Mouse (Mus musculus) spleen, postnatal 10 days (tissue): Measurements from ENCODE around the gene Lsp1.
A peak's percentile ranks its signal among the peaks of the same experiment; 100 is the strongest.

Source experiments
- DNase-seq, 2 experiments: peaks; one replicate each; pipeline ENCODE4 v3.0.0; 2021 to 2022; ENCODE audit warnings: low spot score in 2 of 2

Lsp1 gene

DNA sequence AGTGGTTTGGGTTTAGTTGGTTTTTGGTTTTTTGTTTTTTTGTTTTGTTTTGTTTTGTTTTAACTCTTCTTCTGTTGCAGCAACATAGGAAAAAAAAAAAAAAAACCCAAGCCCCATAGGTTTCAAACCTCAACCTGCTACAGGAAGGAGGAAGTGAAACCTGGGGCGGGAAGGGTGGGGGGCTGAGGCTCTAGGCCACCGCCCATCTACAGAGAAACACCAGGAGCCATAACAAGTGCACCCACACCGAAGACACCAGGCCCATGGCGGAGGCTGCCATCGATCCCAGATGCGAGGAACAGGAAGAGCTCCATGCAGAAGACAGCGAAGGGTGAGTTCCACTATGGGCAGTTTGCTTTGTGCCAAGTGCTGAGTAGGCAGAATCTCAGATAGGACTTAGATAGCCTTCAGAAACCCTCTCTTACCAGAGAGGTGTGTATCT is at the start of gene Lsp1:
Gene Lsp1 (plus strand): TSS at position 174 of the 442 bp plus-strand sequence.
- peak in 1 of 2 experiments; percentile 52 for DNase-seq

DNA sequence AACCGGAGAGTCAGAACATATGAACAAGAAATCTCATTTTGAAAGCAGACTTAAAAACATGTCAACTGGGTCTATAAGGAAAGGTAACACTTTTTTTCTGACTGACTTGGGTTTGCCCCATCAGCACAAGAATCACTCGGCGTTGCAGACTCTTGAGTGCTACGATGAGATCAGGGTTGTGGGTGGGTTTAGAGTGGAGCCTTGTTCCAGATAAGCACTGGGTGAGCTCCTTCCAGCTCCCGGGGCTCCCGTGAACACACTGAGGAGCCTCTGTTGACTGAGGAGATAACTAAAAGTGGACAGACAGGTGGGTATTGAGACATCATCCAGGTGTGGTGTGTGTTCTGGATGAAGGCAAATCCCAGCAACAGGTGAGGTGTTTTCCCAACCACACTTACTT is 47.3 kb upstream of the Lsp1 start:
- DNase-seq = no peak

DNA sequence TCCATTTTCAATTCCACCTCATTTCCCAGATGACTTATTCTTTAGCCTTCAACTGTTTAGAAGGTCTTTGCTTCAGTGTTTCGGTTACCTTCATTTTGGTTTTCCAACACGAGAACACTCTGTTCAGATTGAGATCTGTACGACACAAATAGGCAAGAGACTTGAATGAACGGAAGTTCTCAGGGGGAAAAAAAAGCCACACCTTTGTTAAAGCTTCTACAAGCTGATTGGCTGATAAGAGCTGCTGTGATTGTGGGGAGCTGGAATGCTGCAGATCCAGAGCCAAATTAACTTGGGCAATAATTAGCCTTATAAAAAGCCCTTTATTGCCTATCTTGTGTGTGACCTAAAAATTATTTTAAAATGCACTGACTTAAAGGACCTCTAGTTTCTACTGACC is 45.3 kb upstream of the Lsp1 start:
- DNase-seq = no peak

DNA sequence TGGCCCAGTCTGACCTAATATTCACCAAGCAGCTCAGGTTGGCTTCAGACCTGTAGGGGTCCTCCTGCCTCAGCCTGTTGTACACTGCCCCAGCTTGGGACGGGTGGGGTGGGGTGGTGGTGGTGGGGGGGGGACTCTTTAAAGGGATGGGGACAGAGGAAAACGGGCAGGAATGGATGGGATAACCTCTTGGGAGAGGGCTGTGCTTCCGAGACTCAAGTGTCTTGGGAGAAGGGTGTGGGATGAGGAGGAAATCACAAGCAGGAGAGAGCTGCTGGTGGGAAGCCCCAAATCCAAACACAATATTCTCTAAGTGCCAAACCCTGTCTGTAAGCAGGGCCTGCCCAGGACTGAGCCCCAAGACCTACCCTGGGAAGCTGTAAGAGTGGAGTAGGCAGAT is 44.4 kb upstream of the Lsp1 start:
- no peak for DNase-seq

DNA sequence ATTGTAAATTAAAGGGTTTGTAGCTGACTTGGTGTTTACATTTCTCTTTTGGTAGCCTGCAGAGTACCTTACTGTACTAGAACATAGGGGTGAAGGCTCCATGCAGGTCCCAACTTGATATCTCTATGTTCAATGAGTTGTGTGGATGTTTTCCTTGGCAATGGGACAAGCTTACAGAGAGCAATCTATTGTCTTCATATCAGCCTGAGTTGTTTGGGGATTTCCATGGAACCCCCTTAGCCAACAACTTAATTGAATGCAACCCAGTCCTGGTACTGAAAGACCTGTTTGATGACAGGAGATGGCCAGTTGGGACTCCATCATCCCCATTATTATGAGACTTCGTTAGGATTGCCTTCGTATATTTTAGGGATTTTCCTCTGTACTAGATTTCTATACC is 42.6 kb upstream of the Lsp1 start:
- DNase-seq = no peak

DNA sequence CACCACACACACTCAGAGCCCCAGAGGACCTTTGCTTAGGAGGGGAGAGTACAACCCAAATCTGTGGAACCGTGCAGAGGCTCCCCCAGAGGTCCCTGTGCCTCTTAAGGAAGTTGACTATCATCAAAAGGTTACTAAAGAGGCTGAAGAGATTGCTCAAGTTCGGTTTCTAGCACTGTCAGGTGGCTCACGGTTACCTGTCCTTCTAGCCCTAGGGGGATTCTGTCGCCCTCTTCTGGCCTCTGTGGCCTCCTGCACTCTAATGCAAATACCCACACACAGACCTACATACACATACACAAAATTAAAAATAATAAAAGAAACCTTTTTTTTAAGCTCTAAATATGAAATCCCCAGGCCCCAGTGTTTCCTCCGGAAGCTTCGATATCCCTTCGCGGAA is 41.9 kb upstream of the Lsp1 start:
- no peak for DNase-seq

DNA sequence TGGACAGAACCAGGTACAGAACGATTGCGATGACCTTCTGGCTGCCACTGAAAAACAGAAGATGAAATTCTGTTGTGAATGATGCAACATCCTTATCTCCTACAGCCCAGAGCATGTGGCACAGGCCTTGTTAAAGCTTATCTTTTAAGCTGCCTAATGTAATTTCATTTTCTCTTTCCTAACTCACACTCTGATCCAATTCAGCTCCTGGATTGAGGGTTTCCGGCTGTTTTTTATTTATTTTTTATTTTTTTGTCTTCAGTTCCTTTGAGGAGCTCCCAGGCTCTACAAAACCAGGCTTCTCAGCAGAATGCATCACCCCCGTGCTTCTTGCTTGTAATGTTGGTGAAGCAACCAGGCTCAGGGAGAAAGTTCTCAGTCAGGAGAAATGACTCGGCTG is 40.7 kb upstream of the Lsp1 start:
- DNase-seq = no peak

DNA sequence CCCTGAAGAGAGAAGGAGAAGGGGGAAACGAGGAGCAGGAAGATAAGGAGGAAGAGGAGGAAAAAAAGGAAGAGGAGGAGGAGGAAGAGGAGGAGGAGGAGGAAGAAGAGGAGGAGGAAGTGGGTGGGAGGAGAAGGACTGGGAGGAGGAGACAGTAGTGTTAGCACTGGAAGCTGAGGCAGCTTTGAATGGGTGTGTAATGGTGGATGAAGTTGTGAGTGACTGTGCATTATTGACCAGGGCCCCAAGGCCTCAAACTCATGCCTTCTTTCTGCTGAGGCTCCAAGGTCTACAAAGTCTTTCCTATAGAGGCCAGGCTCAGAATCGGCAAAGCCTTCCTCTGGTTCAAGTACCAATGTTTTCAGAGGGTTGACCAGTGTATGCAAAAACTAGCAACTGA is 38.8 kb upstream of the Lsp1 start:
- DNase-seq = no peak

DNA sequence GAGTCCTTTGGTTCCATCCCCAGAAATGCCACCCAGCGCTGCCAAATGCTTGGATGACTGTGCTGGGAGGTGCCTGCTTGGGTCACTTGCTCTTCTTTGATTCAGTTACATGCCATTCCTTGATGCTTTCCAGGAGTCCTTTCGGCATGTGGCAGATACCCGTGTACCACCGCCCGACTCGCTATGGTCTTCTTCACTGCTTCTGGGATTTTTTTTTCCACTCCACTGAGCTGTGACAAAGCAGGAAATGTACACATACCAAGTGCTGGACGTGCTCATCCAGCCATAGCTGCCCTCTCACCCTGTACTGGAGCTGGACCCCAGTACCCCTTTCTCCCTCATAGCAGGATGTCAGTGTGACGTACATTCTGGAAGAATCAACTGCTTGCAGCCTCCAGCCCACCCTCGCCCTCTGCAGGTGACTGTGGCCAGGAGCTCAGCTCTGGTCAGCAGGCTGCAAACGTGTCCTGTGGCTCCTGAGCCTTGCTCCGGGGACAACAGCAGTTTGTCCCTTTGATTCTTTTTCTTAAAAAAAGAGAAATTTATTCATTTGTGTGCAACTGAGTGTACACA is 34.9 kb upstream of the Lsp1 start:
- DNase-seq = no peak

DNA sequence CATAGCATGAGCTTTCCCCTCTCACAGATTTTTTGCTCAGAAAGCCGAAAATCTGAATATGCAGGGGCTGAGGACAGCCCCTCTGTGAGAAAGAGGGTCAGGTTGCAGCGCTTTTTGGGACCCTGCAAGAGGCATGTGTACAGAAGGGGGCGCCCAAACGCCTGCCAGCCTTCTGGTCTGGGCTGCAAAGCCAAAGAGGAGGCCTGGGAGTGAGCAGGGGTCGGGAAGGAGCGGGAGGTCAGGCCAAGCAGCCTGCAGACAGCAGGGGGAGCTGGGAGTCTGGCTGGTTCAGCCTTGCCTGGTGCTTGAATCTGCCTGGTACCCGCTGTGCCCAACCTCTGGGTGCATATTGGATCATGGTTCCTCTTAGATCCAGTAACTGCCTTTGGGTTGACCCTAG is 32.4 kb upstream of the Lsp1 start:
- DNase-seq = peak in 1 of 2 experiments; percentile 56

DNA sequence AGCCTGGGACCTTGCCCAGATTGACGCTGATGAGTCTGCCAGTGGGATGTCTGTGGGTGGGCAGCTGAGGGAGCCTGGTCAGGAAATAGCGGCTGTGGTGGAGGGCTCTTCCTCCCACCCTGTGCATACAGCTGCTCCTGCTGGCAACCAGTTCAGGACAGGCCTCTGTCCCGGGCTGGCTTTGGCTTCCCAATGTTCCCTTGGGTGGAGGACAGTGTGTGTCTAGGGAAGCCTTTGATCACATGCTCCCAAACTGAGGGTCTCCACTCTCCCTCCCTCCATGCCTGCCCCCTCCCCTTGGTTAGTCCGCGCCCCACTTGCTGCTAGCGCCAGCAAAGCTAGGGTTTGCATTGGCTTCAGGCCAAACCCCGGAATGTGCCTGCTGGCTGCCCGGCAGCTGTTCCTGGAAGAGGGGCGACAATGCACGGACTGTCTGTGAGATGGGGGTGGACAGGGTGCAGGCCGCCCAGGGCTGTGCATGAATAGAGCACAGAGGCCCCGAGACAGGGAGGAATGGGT is 30.4 kb upstream of the Lsp1 start:
- no peak for DNase-seq

DNA sequence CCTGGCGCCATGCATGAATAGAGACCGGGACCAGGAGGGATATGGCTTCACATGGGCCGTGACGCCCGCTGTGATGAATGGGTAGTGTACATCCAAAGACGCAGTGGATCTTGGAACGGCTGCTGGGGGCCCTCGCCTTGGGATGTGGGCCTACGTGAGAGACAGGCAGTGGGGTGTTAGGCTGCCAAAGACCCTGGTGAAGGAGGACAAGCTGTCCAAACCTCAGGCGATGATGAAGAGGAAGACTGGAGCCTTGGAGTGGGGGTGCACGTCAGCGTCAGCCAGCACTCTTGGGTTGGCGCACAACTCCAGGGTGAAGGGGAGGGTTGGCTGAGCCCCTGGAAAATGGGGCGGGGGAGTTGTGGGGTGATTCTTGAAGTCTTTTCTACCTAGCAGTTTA is 29.5 kb upstream of the Lsp1 start:
- DNase-seq = no peak

DNA sequence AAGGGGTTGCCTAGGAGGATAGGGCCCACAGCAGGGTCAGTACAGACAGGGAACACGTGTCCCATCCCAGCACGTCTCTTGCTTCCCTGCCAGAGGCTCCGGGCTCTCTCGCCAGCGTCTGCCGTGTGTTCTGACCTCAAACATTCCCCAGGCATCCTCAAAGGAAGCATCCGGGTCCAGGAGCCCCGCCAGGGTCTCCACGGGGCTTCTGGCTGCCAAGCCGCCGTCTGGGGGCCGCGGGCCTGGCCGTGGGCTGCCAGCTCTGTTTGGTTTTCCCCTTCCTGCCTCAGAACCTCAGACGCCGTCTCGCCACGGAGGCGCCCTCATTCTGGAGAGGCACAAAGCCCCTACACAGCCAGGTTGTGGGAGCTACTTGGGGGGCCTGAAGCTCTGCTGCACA is 27.0 kb upstream of the Lsp1 start:
- no peak for DNase-seq

DNA sequence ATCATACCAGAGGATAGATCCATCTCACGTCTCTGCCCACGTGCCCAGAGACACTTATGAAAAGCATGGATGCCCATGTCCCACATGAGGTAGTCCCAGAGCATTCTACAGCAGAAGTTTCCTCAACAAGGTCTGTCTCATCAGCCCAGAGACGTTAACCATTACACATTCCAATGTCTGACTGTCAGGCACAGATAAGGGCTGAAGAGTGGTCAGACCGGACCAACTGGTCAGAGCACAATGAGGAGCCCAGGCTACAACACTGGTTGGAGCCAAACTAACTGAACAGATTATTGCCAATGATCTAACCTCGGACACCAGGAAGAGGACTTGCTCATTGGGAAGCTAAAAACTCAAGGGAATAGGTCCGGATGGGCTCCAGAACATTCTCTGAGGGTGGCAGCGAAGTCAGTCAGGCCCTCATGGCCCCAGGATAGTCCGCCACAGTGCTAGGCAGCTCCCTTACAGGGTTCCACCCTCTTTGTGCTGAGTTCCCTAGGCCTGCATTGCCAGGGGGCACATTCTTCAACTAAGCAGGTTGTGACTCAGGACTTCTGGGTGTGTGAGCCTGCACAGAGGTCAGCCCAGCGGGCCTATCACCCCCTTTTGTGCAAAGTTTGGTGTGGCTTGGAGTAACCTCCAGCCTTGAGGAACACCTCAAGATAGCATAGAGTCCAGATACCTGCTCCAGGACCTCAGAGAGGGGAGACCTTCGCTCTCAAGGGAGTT is 26.3 kb upstream of the Lsp1 start, which contains the start of gene Syt8:
Gene Syt8 (plus strand): TSS at position 714 of the 729 bp plus-strand sequence.
- no peak for DNase-seq

DNA sequence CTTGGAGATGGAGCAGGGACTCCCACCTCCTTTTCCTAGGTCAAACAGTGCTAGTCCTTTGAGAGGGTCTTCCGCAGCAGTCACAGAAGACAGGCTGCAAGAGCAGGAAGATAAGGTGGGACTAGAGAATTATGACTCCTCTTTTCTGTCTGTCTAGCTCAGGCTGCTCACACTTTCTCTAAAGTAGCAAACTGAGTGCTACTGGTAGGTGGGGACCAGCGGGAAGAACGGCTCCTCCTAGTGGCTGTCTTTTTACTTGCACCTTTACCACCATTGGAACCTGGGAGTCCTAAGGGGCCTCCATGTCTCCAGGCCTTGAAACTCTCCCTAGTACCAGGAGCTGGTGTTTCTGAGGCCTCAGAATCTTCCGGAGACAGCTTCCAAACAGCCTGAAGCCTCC is 25.1 kb upstream of the Lsp1 start:
- peak; percentile 58 to 80 for DNase-seq

DNA sequence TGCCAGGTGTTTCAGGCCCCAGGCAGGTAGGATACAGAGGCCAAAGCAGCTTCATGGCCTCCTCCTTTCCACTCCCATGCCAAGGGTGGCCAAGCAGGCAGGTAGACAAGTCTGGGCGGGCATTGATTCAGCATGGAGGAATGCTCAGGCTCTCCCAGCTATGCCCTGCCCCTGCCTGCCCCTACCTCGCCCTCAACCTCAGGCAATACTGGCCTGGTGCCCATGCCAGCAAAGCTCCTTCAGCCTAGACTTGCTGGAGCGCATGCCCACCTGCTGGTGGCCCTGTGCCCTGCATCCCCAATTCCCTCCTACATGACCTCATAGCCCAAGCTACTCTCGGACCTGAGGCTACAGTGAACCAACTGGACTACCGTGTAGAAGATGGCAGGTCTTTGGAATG is 23.3 kb upstream of the Lsp1 start:
- no peak for DNase-seq

DNA sequence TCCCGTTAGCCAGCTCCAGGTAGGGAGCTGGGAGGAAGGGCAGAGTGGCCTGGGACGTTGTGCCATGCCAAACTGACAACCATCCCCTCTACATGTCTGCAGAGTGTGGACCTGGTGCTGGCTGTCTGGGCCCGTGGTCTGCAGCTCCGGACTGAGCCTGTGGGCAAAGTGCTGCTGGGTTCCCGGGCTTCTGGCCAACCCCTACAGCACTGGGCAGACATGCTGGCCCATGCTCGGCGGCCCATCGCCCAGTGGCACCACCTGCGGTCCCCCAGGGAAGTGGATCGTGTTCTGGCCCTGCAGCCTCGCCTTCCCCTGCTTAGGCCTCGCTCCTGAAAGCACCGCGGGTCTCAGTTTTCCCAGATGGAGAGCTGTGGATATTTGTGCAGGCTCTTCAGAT is 20.6 kb upstream of the Lsp1 start:
- no peak for DNase-seq

DNA sequence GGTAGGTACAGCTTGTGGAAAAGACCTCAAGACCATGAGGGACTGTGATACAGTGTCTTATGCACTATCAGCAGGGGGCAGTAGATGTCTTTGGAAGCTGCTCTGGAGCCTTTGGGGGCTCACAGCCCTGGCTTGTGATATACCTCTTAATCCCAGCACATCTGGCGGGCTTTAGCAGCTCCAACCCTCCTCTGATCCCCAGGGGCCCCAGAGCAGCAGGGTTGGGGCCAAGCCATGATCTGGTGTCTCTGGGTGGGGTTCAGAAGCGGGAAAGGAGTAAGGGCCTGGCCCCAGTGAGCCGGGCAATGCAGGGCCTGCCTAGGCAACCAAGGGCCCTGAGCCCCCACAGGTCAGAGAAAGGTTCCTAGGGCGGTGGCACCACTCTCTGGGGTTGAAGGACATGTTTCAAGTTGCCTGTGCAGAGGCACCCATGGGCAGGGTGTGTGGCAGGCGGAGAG is 19.9 kb upstream of the Lsp1 start:
- DNase-seq = peak in 1 of 2 experiments; percentile 64

DNA sequence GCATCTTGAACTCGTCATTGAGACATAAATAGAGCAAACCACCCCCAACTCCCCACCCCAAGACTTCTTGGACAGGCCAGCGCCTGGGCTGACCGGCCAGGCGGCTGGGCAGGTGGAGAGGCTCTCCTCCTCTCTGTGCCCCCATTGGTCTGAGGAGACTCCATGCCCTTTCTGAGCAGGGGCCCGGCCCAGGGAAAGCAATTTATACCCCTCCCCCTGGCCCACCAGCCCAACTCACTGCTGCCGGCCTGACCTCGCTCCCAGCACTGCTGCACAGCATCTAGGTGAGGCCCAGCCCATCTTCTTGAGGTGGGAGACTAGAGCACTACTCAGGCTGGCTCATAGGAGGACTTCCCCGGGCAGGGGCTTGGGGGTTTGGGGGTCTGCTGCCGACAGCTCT is 19.0 kb upstream of the Lsp1 start, which contains the start of gene Tnni2:
Gene Tnni2 (plus strand): TSS at position 224 of the 400 bp plus-strand sequence.
- DNase-seq = no peak

DNA sequence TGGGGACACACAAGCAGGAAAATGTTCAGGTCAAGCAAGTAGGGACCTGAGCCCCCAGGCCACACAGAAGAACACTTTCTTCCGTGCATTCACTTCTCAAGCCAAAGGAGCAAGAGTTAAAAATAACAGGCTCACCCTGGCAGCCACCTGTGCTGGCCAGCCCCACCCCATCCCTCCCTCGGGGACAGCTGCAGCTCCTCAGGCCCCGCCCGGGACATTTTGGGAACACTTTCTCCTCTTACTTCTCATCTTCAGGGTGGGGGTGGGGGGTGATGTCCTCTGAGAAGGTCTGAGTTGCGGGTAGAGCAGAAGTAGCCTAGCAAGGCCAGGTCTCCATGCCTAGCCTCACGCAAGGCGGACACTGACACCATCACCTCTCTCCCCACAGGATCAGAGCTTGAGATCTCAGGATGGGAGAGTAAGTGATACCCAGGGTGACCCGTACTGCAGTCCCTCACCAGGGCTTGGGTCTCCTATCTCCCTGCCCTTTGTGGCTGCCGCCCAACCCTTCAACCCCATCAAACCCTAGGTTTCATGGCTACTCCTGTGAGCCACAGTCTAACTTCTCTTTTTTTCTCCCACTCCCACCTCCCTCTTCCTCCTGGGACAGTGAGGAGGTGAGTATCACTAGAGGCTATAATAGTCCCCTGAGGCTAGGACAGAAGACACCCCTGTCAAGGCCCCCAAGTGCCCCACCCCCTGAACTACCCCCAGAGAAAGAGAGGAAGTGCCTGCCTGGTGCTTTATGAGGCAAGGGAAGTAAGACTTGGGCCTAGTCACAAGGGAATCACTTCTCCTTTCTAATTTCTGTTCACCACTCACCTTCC is 18.3 kb upstream of the Lsp1 start:
- peak in 1 of 2 experiments; percentile 52 for DNase-seq

DNA sequence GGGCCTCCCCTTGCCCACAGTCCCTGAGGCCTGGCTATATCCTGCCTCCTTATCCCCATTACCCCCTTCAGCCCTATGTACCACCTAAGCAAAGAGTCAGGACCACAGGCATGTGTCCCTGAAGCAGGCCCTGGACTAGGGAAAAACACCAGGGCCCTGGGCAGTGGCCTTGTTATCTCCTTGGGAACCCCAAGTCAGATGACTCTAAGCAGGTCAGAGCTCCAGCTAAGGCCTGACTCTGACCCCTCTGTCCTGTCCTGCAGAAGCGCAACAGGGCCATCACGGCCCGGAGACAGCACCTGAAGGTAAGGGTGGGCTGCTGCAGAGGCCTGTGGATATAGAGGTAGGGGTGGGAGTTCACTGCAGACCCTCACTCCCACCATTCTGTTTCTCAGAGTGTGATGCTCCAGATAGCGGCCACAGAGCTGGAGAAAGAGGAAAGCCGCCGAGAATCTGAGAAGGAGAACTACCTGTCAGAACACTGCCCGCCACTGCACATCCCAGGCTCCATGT is 17.6 kb upstream of the Lsp1 start:
- DNase-seq = no peak

DNA sequence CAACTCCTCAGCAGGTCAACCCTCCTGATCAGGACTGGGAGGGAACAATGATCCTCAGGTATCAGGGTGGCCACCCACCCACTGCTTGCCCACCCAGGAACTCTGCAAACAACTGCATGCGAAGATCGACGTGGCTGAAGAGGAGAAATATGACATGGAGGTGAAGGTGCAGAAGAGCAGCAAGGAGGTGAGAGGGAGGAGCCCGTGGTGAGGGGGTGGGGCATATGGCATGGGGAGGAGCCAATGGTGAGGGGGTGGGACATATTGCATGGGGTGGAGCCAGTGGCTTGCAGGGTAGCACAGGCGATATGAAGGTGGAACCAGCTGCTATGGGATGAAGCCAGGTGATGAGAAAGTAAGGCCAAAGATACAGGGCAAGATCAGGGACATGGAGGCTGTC is 17.1 kb upstream of the Lsp1 start:
- DNase-seq = no peak
